Mouse (Mus musculus) C2C12 (cell line): Measurements from ENCODE around the gene Sf3b4.

Source experiments
- CEBPB ChIP-seq: IDR thresholded peaks from one replicate; pipeline ENCODE4 v1.6.1; 2011; ENCODE audit warnings: low read depth, mild to moderate bottlenecking, control low read depth, moderate library complexity
- CTCF ChIP-seq: IDR thresholded peaks from one replicate; pipeline ENCODE4 v1.5.1; 2011; ENCODE audit not compliant: control insufficient read depth, insufficient read depth, insufficient read length
- FOSL1 ChIP-seq: IDR thresholded peaks from one replicate; pipeline ENCODE4 v1.8.0; 2011; ENCODE audit warnings: mild to moderate bottlenecking, low read length; ENCODE audit not compliant: poor library complexity, insufficient read depth, severe bottlenecking
- MAX ChIP-seq: IDR thresholded peaks from one replicate; pipeline ENCODE4 v1.6.1; 2011; ENCODE audit warnings: mild to moderate bottlenecking, control low read depth
- MYOD1 ChIP-seq: IDR thresholded peaks from one replicate; pipeline ENCODE4 v1.6.1; 2011; ENCODE audit warnings: low read depth; ENCODE audit not compliant: control insufficient read depth, insufficient read length
- MYOG ChIP-seq: IDR thresholded peaks from one replicate; pipeline ENCODE4 v1.6.1; 2011; ENCODE audit not compliant: control insufficient read depth, insufficient read length; ENCODE audit errors: extremely low read depth
- USF1 ChIP-seq: IDR thresholded peaks from one replicate; pipeline ENCODE4 v1.6.1; 2011; ENCODE audit warnings: low read depth, mild to moderate bottlenecking, control low read depth, moderate library complexity

DNA sequence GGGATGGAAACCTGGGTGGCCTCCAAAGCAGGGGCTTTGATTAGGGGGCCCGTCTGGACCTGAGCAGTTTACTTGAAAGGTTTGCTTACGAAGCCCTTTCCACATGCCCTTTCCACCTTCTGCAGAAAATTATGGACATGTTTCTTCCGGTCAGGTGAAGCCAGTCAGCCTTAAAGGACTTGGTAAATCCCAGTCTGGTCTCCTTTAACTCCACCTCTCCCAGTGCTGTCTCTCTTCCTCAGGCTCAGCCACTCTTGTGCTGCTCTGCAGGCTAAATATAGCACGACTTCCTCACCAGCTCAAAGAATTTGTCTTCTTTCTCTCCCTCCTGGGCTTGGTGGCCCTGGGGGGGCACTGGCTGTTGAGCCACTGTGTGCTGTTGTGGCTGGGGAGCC lies 10.2 kb downstream of the Sf3b4 start:
- TF ChIP-seq CTCF, result no peak
- TF ChIP-seq MAX, result no peak
- TF ChIP-seq USF1, result no peak
- TF ChIP-seq MYOG, result no peak
- no peak for TF ChIP-seq CEBPB
- TF ChIP-seq MYOD1, result no peak
- TF ChIP-seq FOSL1, result no peak
